Mouse (Mus musculus): ENCODE data around the gene Rnf157. TPM values are rescaled to one million over a fixed set of nuclear protein-coding genes. Genes with fewer than 3 reads are reported as not detected.

Gene Rnf157
- polyA plus RNA-seq, 1 experiment from 2014 or later, result 40.5 TPM

GRCm38 (mm10) chr11:116380767-116381166 lies 32.1 kb downstream of the Rnf157 start:
- H3K27me3 ChIP-seq, result no peaks in the 10 kb centered on the region
- TF ChIP-seq CTCF (IDR thresholded peaks at IDR 0.05), result no peak
- CTCF ChIA-PET, result interaction anchor here (1.4 to 1.5 kb wide), 2 partner anchors 15 to 62 kb away, joined by 3 to 5 read pairs; no protein-coding TSS in a partner anchor
- no peak for DNase-seq (ENCODE audit: low read depth, low spot score)
- in situ Hi-C loops (cut with MboI; ENCODE audit: low pct_unique_long_range_greater_than_20kb), result no loop called here
- POLR2A ChIA-PET, result no interaction called here
- no peak for ATAC-seq

- POLR2A ChIA-PET, result no interaction called here
- no peak for TF ChIP-seq CTCF (IDR thresholded peaks at IDR 0.05)
- ATAC-seq (no peak), DNase-seq (ENCODE audit: low read depth, low spot score) (no peak)
- in situ Hi-C loops (cut with MboI; ENCODE audit: low pct_unique_long_range_greater_than_20kb), result no loop called here
- no peaks in the 10 kb centered on the region for H3K27me3 ChIP-seq
- CTCF ChIA-PET, result interaction anchor here (1.4 to 1.5 kb wide), 2 partner anchors 16 to 61 kb away, joined by 3 to 5 read pairs; no protein-coding TSS in a partner anchor
Measured at GRCm38 (mm10) chr11:116379530-116379929, 33.3 kb downstream of the Rnf157 start.

GRCm38 (mm10) chr11:116376945-116377661 lies 35.7 kb downstream of the Rnf157 start:
- no peak for TF ChIP-seq CTCF (IDR thresholded peaks at IDR 0.05)
- in situ Hi-C loops (cut with MboI; ENCODE audit: low pct_unique_long_range_greater_than_20kb), result no loop called here
- ATAC-seq (no peak), DNase-seq (ENCODE audit: low read depth, low spot score) (no peak)
- CTCF ChIA-PET, result interaction anchor here (1.7 kb wide), 1 partner anchor 9 kb away, joined by 3 read pairs; no protein-coding TSS in a partner anchor
- POLR2A ChIA-PET, result interaction anchor here (1.0 kb wide), 1 partner anchor 9 kb away, joined by 3 read pairs; no protein-coding TSS in a partner anchor
- no peaks in the 10 kb centered on the region for H3K27me3 ChIP-seq

- DNase-seq (ENCODE audit: low read depth, low spot score) (no peak), ATAC-seq (no peak)
- H3K27me3 ChIP-seq, result no peaks in the 10 kb centered on the region
- ChIA-PET CTCF (no interaction called here), POLR2A (interaction anchor here (0.9 kb wide), 1 partner anchor 71 kb away, joined by 3 read pairs; no protein-coding TSS in a partner anchor)
- TF ChIP-seq CTCF (IDR thresholded peaks at IDR 0.05), result no peak
- in situ Hi-C loops (cut with MboI; ENCODE audit: low pct_unique_long_range_greater_than_20kb), result no loop called here
Measured at GRCm38 (mm10) chr11:116371894-116372450, 40.9 kb downstream of the Rnf157 start.

- no peak for ATAC-seq
- H3K27me3 ChIP-seq, result no peaks in the 10 kb centered on the region
- POLR2A ChIA-PET, result no interaction called here
- TF ChIP-seq CTCF (IDR thresholded peaks at IDR 0.05), result no peak
- CTCF ChIA-PET, result interaction anchor here (1.7 to 2.8 kb wide), 2 partner anchors 10 to 51 kb away, joined by 4 to 12 read pairs; no protein-coding TSS in a partner anchor
- DNase-seq (ENCODE audit: low read depth, low spot score), result no peak
- in situ Hi-C loops (cut with MboI; ENCODE audit: low pct_unique_long_range_greater_than_20kb), result loop anchor here (5.0 kb wide), 1 partner anchor 52 kb away; no protein-coding TSS in a partner anchor
Measured at GRCm38 (mm10) chr11:116369633-116370032, 43.2 kb downstream of the Rnf157 start.

- DNase-seq (ENCODE audit: low read depth, low spot score) (no peak), ATAC-seq (no peak)
- in situ Hi-C loops (cut with MboI; ENCODE audit: low pct_unique_long_range_greater_than_20kb), result loop anchor here (5.0 kb wide), 1 partner anchor 52 kb away; no protein-coding TSS in a partner anchor
- TF ChIP-seq CTCF (IDR thresholded peaks at IDR 0.05), result no peak
- POLR2A ChIA-PET, result interaction anchor here (0.6 kb wide), 1 partner anchor 34 kb away, joined by 3 read pairs; no protein-coding TSS in a partner anchor
- CTCF ChIA-PET, result interaction anchor here (0.9 to 2.8 kb wide), 6 partner anchors 9 to 68 kb away, joined by 3 to 12 read pairs (median 6); no protein-coding TSS in a partner anchor
- H3K27me3 ChIP-seq, result no peaks in the 10 kb centered on the region
Measured at GRCm38 (mm10) chr11:116369051-116369450, 43.8 kb downstream of the Rnf157 start.

- DNase-seq (ENCODE audit: low read depth, low spot score) (no peak), ATAC-seq (no peak)
- in situ Hi-C loops (cut with MboI; ENCODE audit: low pct_unique_long_range_greater_than_20kb), result loop anchor here (5.0 kb wide), 1 partner anchor 51 kb away; no protein-coding TSS in a partner anchor
- H3K27me3 ChIP-seq, result no peaks in the 10 kb centered on the region
- TF ChIP-seq CTCF (IDR thresholded peaks at IDR 0.05), result peak; percentile 90
- ChIA-PET CTCF (interaction anchor here (0.9 to 2.8 kb wide), 7 partner anchors 8 to 69 kb away, joined by 3 to 12 read pairs (median 5); no protein-coding TSS in a partner anchor), POLR2A (interaction anchor here (0.6 kb wide), 2 partner anchors 35 to 549 kb away, joined by 3 read pairs; no protein-coding TSS in a partner anchor)
Measured at GRCm38 (mm10) chr11:116368116-116368515, 44.7 kb downstream of the Rnf157 start.

GRCm38 (mm10) chr11:116366647-116367046 lies 46.2 kb downstream of the Rnf157 start:
- no peak for TF ChIP-seq CTCF (IDR thresholded peaks at IDR 0.05)
- H3K27me3 ChIP-seq, result no peaks in the 10 kb centered on the region
- no peak for ATAC-seq
- ChIA-PET CTCF (interaction anchor here (2.8 kb wide), 1 partner anchor 48 kb away, joined by 12 read pairs; no protein-coding TSS in a partner anchor), POLR2A (no interaction called here)
- in situ Hi-C loops (cut with MboI; ENCODE audit: low pct_unique_long_range_greater_than_20kb), result loop anchor here (5.0 kb wide), 1 partner anchor 49 kb away; no protein-coding TSS in a partner anchor
- no peak for DNase-seq (ENCODE audit: low read depth, low spot score)

GRCm38 (mm10) chr11:116366124-116366523 lies 46.7 kb downstream of the Rnf157 start:
- DNase-seq (ENCODE audit: low read depth, low spot score) (no peak), ATAC-seq (no peak)
- ChIA-PET POLR2A (no interaction called here), CTCF (interaction anchor here (1.1 to 1.5 kb wide), 2 partner anchors 10 to 15 kb away, joined by 3 read pairs; no protein-coding TSS in a partner anchor)
- no peak for TF ChIP-seq CTCF (IDR thresholded peaks at IDR 0.05)
- in situ Hi-C loops (cut with MboI; ENCODE audit: low pct_unique_long_range_greater_than_20kb), result loop anchor here (5.0 kb wide), 1 partner anchor 49 kb away; no protein-coding TSS in a partner anchor
- no peaks in the 10 kb centered on the region for H3K27me3 ChIP-seq

- no peak for DNase-seq (ENCODE audit: low read depth, low spot score)
- H3K27me3 ChIP-seq, result no peaks in the 10 kb centered on the region
- ChIA-PET CTCF (interaction anchor here (1.1 to 1.5 kb wide), 2 partner anchors 11 to 15 kb away, joined by 3 read pairs; no protein-coding TSS in a partner anchor), POLR2A (interaction anchor here (0.7 kb wide), 1 partner anchor 11 kb away, joined by 3 read pairs; no protein-coding TSS in a partner anchor)
- in situ Hi-C loops (cut with MboI; ENCODE audit: low pct_unique_long_range_greater_than_20kb), result loop anchor here (5.0 kb wide), 1 partner anchor 48 kb away; no protein-coding TSS in a partner anchor
- TF ChIP-seq CTCF (IDR thresholded peaks at IDR 0.05), result no peak
- ATAC-seq, result no peak
Measured at GRCm38 (mm10) chr11:116365432-116365831, 47.4 kb downstream of the Rnf157 start.
